Mouse (Mus musculus): ENCODE results near the gene Rps6kb1. TPM values are rescaled to one million over a fixed set of nuclear protein-coding genes. Genes with fewer than 3 reads are reported as not detected.
A peak's percentile ranks its signal among the peaks of the same experiment; 100 is the strongest.

The Rps6kb1 gene
- total and polyA plus RNA-seq, 3 experiments: 39.3 to 73.6 (median 49.4) TPM

GRCm38 (mm10) chr11:86544639-86545299 lies at the start of gene Rps6kb1, which contains the start of gene Tubd1 (continued):
- TF ChIP-seq NRF1 (IDR thresholded peaks at IDR 0.05; ENCODE audit: insufficient read depth, low read depth, low read length, poor library complexity, severe bottlenecking) (peak; percentile 88; the same call in 1 of the 2 replicates), NELFE (IDR thresholded peaks at IDR 0.05; ENCODE audit: low read depth, low read length) (peak; percentile 98), RCOR1 (IDR thresholded peaks at IDR 0.05; ENCODE audit: low read depth, low read length) (no peak), POLR2AphosphoS5 (IDR thresholded peaks at IDR 0.05; ENCODE audit: borderline replicate concordance, low read depth, low read length) (no peak)

GRCm38 (mm10) chr11:86593443-86593842 lies 48.8 kb upstream of the Rps6kb1 start:
- peak overlapping the region; percentile 100 for H3K27ac ChIP-seq (ENCODE audit: control insufficient read depth, low read depth, low read length)
- H3K9me3 ChIP-seq (replicated peaks; ENCODE audit: insufficient read depth, low read length): no peaks in the 10 kb centered on the region
- peak overlapping the region; percentile 33 to 37 for H3K4me3 ChIP-seq (ENCODE audit: control insufficient read depth in 1 of 2, insufficient read depth in 1 of 2, low read depth in 2 of 2, low read length in 2 of 2)
- H3K4me1 ChIP-seq (ENCODE audit: control insufficient read depth in 1 of 2, insufficient read depth in 2 of 2, low read length in 2 of 2): peaks cover 29 to 35% of the 10 kb centered on the region in 2 experiments
- H3K9ac ChIP-seq (ENCODE audit: control insufficient read depth, low read depth, low read length, poor library complexity, severe bottlenecking): peak overlapping the region; percentile 82
- H3K79me2 ChIP-seq (ENCODE audit: control insufficient read depth, insufficient read depth, low read length, poor library complexity): peaks cover 5% of the 10 kb centered on the region
- TF ChIP-seq UBTF (IDR thresholded peaks at IDR 0.05; ENCODE audit: borderline replicate concordance, insufficient read depth, low read depth, low read length): 0 out of 2 replicates have a peak, but pooled peaks have one; percentile 49
- TF ChIP-seq RCOR1 (IDR thresholded peaks at IDR 0.05; ENCODE audit: low read depth, low read length): no peak
- TF ChIP-seq JUND (IDR thresholded peaks at IDR 0.05; ENCODE audit: low read depth, low read length): no peak
- no peak for TF ChIP-seq BHLHE40 (IDR thresholded peaks at IDR 0.05; ENCODE audit: borderline replicate concordance, low read depth, low read length)
- no peak; the same call in none of the 2 replicates for TF ChIP-seq MXI1 (IDR thresholded peaks at IDR 0.05; ENCODE audit: low read depth, low read length)
- TF ChIP-seq POLR2AphosphoS2 (IDR thresholded peaks at IDR 0.05; ENCODE audit: low read length): 0 out of 2 replicates have a peak, but pooled peaks have one; percentile 38
- no peak for TF ChIP-seq MEF2A (IDR thresholded peaks at IDR 0.05; ENCODE audit: extremely low read depth, insufficient replicate concordance, low read depth, low read length, poor library complexity, severe bottlenecking)
- no peak for TF ChIP-seq CHD2 (IDR thresholded peaks at IDR 0.05; ENCODE audit: low read length)
- peak; percentile 41; the same call in 1 of the 2 replicates for TF ChIP-seq ZMIZ1 (IDR thresholded peaks at IDR 0.05; ENCODE audit: low read depth, low read length)
- no peak for TF ChIP-seq SMC3 (IDR thresholded peaks at IDR 0.05; ENCODE audit: low read depth, low read length)
- no peak for TF ChIP-seq MAZ (IDR thresholded peaks at IDR 0.05; ENCODE audit: low read depth, low read length)
- TF ChIP-seq SIN3A (IDR thresholded peaks at IDR 0.05; ENCODE audit: low read length): no peak
- TF ChIP-seq CHD1 (IDR thresholded peaks at IDR 0.05; ENCODE audit: low read depth, low read length): peak; percentile 96
- no peak for TF ChIP-seq EP300 (IDR thresholded peaks at IDR 0.05; ENCODE audit: low read depth in 1 of 2, low read length in 2 of 2)
- no peak for TF ChIP-seq GABPA (IDR thresholded peaks at IDR 0.05; ENCODE audit: low read depth, low read length)
- no peak for TF ChIP-seq POLR2A (IDR thresholded peaks at IDR 0.05; ENCODE audit: control insufficient read depth in 1 of 2, insufficient read depth in 1 of 2, low read depth in 1 of 2, low read length in 2 of 2, poor library complexity in 1 of 2)
- no peak for DNase-seq (ENCODE audit: low read depth, low spot score)
- no peaks in the 10 kb centered on the region for H3K27me3 ChIP-seq (ENCODE audit: control insufficient read depth in 1 of 2, insufficient read depth in 2 of 2, low read length in 2 of 2)
- peaks cover 0 to 54% of the 10 kb centered on the region in 2 experiments; a peak in 2 of 4 replicates for H3K36me3 ChIP-seq (ENCODE audit: control insufficient read depth in 1 of 2, insufficient read depth in 2 of 2, low read length in 2 of 2)
